Mouse (Mus musculus) kidney, postnatal 36 days (tissue): ENCODE results near the gene Muc5ac.
A peak's percentile ranks its signal among the peaks of the same experiment; 100 is the strongest.

Experiments used
- DNase-seq, 2 experiments: peaks; one replicate each; pipeline ENCODE4 v3.0.0; 2021 to 2022; ENCODE audit warnings: mixed read lengths in 2 of 2

Muc5ac gene

GRCm38 (mm10) chr7:141836423-141836822 lies 47.7 kb downstream of the Muc5ac start:
- no peak for DNase-seq

- DNase-seq, result peak; percentile 4 to 18
These were observed 50.0 kb downstream of the Muc5ac start, which contains the start of gene Muc5b for GRCm38 (mm10) chr7:141838779-141839178. Gene Muc5b, plus strand, starts transcription at chr7:141839070.

- DNase-seq, result peak; percentile 8 to 11
These were observed 51.6 kb downstream of the Muc5ac start for GRCm38 (mm10) chr7:141840354-141840753.

- DNase-seq, result no peak
These were observed 72.3 kb downstream of the Muc5ac start for GRCm38 (mm10) chr7:141861046-141861445.
